Mouse (Mus musculus) c-Kit-negative CD71-positive TER-119-positive erythroid progenitor cells, embryonic 14.5 days (primary cell): ENCODE measurements at regions not wholly inside any gene's neighbourhood (a gene's known extent, or its start where the extent isn't known, plus 50 kb on each side); places are given as distances from the start of the nearest gene placed in this dataset.

Experiments used
- DNase-seq: peaks from one replicate; pipeline ENCODE4 v3.0.0-alpha.2; 2013; ENCODE audit warnings: low read depth, low spot score

DNA sequence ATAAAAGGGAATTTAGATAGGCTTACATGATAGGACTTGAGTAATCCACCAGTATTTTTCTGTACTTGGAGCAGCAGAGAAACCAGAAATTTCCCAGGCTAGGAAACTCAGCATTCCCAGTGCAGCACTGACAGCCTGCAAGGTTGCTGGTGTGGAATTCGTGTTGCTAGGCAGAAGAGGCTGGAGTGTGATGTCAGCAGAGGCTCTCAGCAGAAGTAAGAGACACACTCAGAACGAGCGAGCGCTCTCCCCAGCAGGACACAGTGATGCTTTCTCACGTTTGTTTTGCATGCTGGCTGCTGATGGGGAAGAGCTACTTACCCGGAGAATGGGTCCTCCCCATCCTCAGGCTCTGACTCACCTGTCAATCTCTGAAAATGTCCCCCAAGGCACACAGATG lies 104.7 kb downstream of the Dusp6 start:
- no peak for DNase-seq

DNA sequence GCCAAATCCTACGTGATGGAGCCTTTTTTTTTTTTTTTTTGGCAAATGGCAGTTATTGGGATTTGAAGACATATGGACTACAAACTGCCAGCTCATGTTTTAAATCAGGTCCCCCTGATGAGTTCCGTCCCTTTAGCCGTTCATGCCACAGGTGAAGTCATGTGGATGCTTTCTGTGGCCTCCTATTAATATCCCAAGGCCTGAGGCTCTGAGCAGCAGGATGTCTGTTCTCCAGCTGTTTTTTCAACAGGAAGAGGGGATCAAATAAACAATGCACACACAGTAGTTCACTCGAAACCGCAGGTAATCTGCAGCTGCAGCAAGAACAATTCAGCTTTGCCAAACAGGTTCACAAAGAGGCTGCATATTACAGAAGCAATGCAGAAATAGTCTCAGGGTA lies 112.1 kb downstream of the Dusp6 start:
- no peak for DNase-seq

DNA sequence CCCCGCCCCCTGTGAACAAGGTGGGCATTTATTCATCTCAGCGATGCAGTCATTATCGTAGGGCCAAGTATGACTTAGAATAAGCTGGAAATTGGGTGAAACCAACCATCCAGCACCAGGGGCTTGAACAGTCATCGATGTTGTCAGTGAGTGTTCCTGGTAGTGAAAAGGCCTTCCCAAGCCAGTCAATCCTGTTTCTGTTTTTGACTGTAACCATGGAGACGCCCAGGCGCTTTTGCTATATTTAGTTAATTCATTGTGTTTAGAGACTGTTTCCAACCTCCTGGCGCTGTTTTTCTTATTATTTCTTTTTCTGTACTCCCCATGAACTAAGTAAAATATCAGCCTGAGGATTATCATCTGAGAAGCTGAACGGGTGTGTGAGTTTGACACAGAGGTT lies 113.4 kb downstream of the Dusp6 start:
- no peak for DNase-seq

GRCm38 (mm10) chr10:99377548-99377947 lies 114.5 kb downstream of the Dusp6 start:
- no peak for DNase-seq

GRCm38 (mm10) chr10:99379156-99379555 lies 116.1 kb downstream of the Dusp6 start:
- no peak for DNase-seq

DNA sequence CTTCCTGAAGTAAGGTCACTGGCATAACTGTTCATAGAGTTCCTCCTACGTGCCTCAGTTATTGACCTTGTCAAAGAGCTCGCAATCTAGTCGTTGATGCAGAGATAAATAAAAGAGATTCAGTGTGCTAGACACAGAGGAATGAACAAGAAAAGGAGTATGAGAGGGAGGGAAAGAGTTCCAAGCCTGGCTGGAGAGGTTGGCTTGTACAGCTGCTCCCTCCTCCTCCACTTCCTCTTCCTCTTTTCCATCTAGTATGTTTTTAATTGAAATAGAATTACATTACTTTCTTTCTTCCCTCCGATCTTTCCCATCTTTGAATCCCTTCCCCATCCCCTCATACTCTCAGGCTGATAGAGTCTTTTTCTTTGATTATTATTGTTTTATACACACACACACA lies 117.1 kb downstream of the Dusp6 start:
- DNase-seq = no peak

DNA sequence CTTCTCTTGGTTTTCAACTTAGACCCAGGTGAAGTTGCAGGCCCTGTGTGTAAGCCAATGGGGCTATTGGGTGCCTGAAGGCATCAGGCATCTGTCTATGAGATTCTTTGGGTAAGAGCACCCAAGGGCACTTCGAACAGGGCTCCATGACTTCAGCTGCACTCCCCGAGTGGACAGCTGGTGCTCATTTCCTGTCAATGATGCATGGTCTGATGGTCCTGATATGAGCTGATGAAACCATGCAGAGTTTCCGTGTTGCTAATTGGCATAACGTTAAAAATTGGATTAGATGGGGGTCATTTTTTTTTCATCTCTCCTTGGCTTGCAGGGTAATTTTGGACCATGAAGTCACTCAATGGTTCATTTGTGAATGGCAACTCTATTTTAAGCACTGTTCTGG lies 120.0 kb downstream of the Dusp6 start:
- no peak for DNase-seq

- no peak for DNase-seq
Measured at GRCm38 (mm10) chr10:99384366-99384765, 121.3 kb downstream of the Dusp6 start.

- DNase-seq = no peak
Measured at GRCm38 (mm10) chr10:99384851-99385250, 121.8 kb downstream of the Dusp6 start.

DNA sequence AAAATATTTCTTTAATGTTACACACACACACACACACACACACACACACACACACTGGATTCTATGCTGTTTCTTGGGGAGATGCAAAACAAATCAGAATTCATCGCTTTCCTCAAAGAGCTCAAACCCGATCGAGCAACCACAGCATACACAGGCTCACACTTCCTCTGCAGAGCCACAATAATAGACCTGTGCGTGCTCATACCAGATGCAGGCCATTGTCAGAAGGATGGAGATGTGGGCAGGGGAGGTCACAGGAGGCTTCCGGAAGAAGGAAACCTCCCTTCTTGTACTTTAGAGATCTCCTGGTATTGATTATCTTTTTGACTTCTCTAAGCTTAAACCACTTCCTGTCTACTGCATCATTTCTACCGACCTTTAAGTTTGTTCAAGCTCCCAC lies 122.8 kb downstream of the Dusp6 start:
- DNase-seq = no peak

DNA sequence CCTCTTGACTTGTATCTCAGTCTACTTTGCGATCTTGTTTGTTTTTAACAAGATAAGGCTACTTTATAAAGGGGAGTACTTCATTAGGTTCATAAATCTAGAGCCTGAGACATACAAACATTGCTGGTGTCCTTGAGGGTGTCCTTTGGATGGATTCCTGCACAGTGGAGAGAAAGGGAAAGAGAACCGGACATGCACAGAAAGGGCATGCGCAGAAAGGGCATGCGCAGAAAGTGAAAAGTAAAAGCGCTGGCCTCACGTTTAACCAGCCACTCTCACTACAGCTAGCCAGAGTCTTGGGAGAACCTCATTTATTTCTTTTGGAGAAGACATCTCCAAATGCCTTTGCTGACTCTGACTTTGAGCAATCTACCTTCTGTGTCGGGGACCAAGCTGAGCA lies 125.5 kb downstream of the Dusp6 start:
- no peak for DNase-seq

- DNase-seq = no peak
Measured at GRCm38 (mm10) chr10:99388986-99389385, 126.0 kb downstream of the Dusp6 start.

GRCm38 (mm10) chr10:99390609-99391183 lies 127.7 kb downstream of the Dusp6 start:
- DNase-seq = no peak

DNA sequence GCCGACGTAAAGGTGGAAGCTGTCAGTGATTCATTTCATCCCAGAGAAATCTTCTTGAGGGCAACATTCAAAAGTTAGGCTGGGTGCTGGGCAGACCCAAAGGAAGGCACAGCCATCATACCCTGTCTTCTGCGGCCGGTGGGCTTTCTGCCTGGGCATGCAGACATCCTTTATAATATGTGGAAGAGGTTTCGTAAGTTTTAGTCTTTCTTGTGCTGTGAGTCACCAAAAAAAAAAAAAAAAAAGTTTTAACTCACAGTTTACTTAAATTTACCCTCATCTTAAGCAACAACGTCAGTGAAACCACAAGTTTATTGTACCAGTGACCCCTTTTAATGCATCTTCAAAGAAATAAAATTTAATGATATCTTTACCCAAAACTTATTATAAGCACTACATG lies 128.7 kb downstream of the Dusp6 start:
- DNase-seq = no peak

DNA sequence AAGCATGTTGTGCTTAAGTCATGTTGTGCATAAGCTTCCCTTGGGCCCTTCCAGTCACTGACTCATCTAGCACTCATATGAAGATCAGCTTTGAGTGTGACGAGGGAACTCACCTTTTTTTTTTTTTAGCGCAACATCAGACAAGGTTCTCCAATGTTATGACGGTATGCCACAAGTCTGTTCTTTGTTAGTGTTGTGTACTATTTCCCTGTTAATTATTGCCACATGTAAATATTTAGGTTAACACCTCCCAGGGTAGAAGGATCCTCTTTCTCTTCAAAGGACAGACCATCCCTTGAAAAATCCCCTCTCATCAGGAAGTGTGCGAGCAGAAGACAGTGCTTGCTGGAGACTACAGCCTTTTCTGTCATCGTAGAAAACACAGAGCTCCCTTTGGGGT lies 129.9 kb downstream of the Dusp6 start:
- DNase-seq = no peak

- no peak for DNase-seq
Measured at GRCm38 (mm10) chr10:99393523-99393922, 130.5 kb downstream of the Dusp6 start.

DNA sequence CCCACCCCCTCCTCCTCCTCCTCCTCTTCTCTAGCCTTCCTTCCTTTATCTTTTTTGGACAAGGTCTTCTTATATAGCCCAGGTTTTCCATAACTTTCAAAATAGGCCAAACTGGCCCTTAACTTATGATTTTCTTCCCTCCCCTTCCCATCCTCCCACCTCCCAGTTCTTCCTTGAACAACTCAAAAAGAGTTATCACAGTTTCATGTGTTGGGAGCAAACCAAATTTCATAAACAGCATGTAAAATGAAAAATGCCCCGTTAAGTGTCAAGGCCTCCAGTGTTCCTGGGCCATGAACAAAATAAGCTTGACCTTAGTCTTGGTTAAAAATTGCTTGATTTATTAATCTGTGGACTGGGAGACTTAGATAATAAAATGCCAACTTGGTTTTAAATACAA lies 132.4 kb downstream of the Dusp6 start:
- no peak for DNase-seq

DNA sequence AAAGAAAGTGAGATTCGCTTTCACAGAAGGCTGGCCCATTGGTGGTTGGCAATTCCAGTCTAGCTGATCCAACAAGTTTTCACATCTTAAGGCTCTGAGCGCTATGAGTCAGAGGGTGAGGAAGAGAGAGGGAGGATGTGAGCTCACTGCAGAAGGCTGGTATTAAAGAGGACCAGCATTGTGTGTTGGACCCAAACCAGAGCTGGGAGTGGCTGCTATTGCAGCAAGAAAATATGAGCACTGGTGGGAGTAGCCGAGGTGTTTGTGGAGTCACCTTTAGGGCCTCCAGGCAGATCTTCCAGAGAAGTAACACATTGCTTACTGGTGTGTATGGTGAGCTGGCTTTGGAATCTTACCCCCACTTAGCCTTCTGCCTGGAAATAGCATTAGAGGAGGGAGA lies 133.6 kb downstream of the Dusp6 start:
- DNase-seq = no peak

GRCm38 (mm10) chr10:99400076-99400475 lies 137.0 kb downstream of the Dusp6 start:
- no peak for DNase-seq

- no peak for DNase-seq
Measured at GRCm38 (mm10) chr10:99406764-99407163, 143.7 kb downstream of the Dusp6 start.

DNA sequence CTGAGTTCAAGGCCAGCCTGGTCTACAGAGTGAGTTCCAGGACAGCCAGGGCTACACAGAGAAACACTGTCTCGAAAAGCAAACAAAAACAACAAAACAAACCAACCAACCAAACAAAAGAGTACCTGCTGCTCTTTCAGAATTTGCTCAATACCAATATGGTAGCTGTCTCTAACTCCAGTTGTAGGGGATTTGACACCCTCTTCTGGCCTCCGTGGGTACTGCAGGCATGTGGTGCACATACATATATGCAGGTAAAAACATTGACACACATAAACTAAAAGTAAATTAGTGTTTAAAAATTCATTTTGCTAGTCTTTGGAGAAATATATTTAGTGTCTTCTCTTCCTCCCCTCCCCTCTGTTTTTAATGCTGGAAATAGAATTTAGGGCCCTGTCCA lies 145.8 kb downstream of the Dusp6 start:
- DNase-seq = no peak

- DNase-seq = no peak
Measured at GRCm38 (mm10) chr10:99409744-99410143, 146.7 kb downstream of the Dusp6 start.

DNA sequence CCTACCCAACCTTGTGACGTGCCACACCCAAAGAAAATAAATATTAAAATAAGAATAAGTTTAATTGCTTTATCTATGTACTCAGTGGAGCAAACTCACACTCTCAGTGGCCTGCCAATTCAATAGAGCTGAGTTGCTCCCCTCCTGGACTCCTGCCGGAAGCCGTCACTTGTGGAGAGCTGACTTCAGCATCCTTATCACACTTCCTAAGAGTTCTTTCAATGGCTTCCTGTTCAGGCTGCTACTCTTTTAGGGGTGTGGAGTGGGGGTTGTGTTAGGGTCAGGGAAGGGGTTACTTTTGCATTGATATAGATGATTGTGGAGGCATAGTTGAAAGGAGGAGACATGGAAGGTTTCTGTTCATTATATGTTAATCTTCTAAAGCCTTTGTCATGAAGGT lies 147.7 kb downstream of the Dusp6 start:
- no peak for DNase-seq

GRCm38 (mm10) chr10:99413455-99413854 lies 150.4 kb downstream of the Dusp6 start:
- DNase-seq = no peak
